Mouse (Mus musculus): ENCODE measurements around the gene Pxylp1. TPM values are rescaled to one million over a fixed set of nuclear protein-coding genes. Genes with fewer than 3 reads are reported as not detected.

Gene Pxylp1
- polyA plus RNA-seq, 1 experiment = 7.5 TPM

DNA sequence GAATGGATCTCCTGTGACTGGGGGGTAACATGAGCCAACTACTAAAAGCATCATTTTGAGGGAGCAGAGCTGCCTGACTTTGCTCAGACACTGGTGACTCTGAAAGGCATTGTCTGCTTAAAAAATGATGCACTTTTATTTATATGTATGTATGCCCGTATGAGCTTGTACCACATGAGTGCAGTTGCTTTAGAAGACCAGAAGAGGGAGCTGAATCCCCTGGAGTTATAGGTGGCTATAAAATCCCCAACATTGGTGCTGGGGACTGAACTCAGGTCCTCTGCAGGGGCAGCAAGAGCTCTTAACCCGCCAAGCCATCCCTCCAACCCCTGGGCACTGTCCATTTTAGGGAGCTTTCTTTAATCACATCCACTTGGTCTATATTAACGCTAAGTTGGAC, 21.5 kb upstream of the Pxylp1 start:
- no peaks in the 10 kb centered on the region for H3K36me3 ChIP-seq (ENCODE audit: control insufficient read depth, insufficient read depth)
- no peak overlapping the region for H3ac ChIP-seq (ENCODE audit: control insufficient read depth, insufficient read length, low read depth)
- TF ChIP-seq MYOG (IDR thresholded peaks at IDR 0.05; ENCODE audit: control insufficient read depth, extremely low read depth, insufficient read length) = no peak
- no peak for TF ChIP-seq MAX (IDR thresholded peaks at IDR 0.05)
- no peak for TF ChIP-seq CTCF (IDR thresholded peaks at IDR 0.05; ENCODE audit: control insufficient read depth, insufficient read depth, insufficient read length)
- TF ChIP-seq USF1 (IDR thresholded peaks at IDR 0.05; ENCODE audit: low read depth) = no peak
- no peak for TF ChIP-seq FOSL1 (IDR thresholded peaks at IDR 0.05; ENCODE audit: insufficient read depth, low read length, poor library complexity, severe bottlenecking)
- no peak for TF ChIP-seq CEBPB (IDR thresholded peaks at IDR 0.05; ENCODE audit: low read depth)
- TF ChIP-seq MYOD1 (IDR thresholded peaks at IDR 0.05; ENCODE audit: control insufficient read depth, insufficient read length, low read depth) = no peak
- no peaks in the 10 kb centered on the region for H3K79me2 ChIP-seq (ENCODE audit: control insufficient read depth, insufficient read depth)
- H3K79me3 ChIP-seq (ENCODE audit: low read depth) = no peaks in the 10 kb centered on the region
- no peak overlapping the region for H3K4me3 ChIP-seq (ENCODE audit: insufficient read depth, poor library complexity, severe bottlenecking)
- peaks cover 16% of the 10 kb centered on the region for H3K27me3 ChIP-seq (ENCODE audit: control insufficient read depth, insufficient read depth, insufficient read length)

- no peaks in the 10 kb centered on the region for H3K36me3 ChIP-seq (ENCODE audit: control insufficient read depth, insufficient read depth)
- H3K79me2 ChIP-seq (ENCODE audit: control insufficient read depth, insufficient read depth) = no peaks in the 10 kb centered on the region
- H3K4me3 ChIP-seq (ENCODE audit: insufficient read depth, poor library complexity, severe bottlenecking) = no peak overlapping the region
- H3K27me3 ChIP-seq (ENCODE audit: control insufficient read depth, insufficient read depth, insufficient read length) = peaks cover 28% of the 10 kb centered on the region
- H3ac ChIP-seq (ENCODE audit: control insufficient read depth, insufficient read length, low read depth) = no peak overlapping the region
- TF ChIP-seq MAX (IDR thresholded peaks at IDR 0.05) = no peak
- no peak for TF ChIP-seq CEBPB (IDR thresholded peaks at IDR 0.05; ENCODE audit: low read depth)
- TF ChIP-seq CTCF (IDR thresholded peaks at IDR 0.05; ENCODE audit: control insufficient read depth, insufficient read depth, insufficient read length) = no peak
- TF ChIP-seq MYOG (IDR thresholded peaks at IDR 0.05; ENCODE audit: control insufficient read depth, extremely low read depth, insufficient read length) = no peak
- no peak for TF ChIP-seq MYOD1 (IDR thresholded peaks at IDR 0.05; ENCODE audit: control insufficient read depth, insufficient read length, low read depth)
- TF ChIP-seq FOSL1 (IDR thresholded peaks at IDR 0.05; ENCODE audit: insufficient read depth, low read length, poor library complexity, severe bottlenecking) = no peak
- TF ChIP-seq USF1 (IDR thresholded peaks at IDR 0.05; ENCODE audit: low read depth) = no peak
- H3K79me3 ChIP-seq (ENCODE audit: low read depth) = no peaks in the 10 kb centered on the region
Observed at GRCm38 (mm10) chr9:96909503-96909902, 17.0 kb upstream of the Pxylp1 start.

DNA sequence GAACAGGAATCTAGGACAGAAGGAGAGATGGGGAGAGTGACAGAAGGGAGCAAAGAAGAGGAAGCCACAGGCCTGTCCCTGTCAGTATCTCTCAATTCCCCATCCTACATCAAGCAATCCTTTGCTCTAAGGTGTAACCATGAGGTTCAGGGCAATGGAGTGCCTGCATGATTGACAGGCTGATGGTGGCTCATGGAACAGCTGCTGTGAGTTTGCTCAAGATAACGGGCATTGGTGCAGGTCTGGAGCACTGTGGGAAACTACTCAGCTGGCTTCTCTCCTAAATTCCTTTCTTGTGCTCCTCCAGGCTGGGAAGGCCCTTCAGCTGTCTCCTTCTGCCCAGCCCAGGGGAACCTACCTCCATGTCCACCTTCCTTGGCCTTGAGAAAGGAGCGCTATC, 16.3 kb upstream of the Pxylp1 start:
- TF ChIP-seq CEBPB (IDR thresholded peaks at IDR 0.05; ENCODE audit: low read depth) (no peak), MYOD1 (IDR thresholded peaks at IDR 0.05; ENCODE audit: control insufficient read depth, insufficient read length, low read depth) (no peak), MAX (IDR thresholded peaks at IDR 0.05) (no peak), CTCF (IDR thresholded peaks at IDR 0.05; ENCODE audit: control insufficient read depth, insufficient read depth, insufficient read length) (no peak), MYOG (IDR thresholded peaks at IDR 0.05; ENCODE audit: control insufficient read depth, extremely low read depth, insufficient read length) (no peak), USF1 (IDR thresholded peaks at IDR 0.05; ENCODE audit: low read depth) (no peak), FOSL1 (IDR thresholded peaks at IDR 0.05; ENCODE audit: insufficient read depth, low read length, poor library complexity, severe bottlenecking) (no peak)
- Histone ChIP-seq H3ac (ENCODE audit: control insufficient read depth, insufficient read length, low read depth) (no peak overlapping the region), H3K79me3 (ENCODE audit: low read depth) (no peaks in the 10 kb centered on the region), H3K27me3 (ENCODE audit: control insufficient read depth, insufficient read depth, insufficient read length) (peaks cover 28% of the 10 kb centered on the region), H3K36me3 (ENCODE audit: control insufficient read depth, insufficient read depth) (no peaks in the 10 kb centered on the region), H3K4me3 (ENCODE audit: insufficient read depth, poor library complexity, severe bottlenecking) (no peak overlapping the region), H3K79me2 (ENCODE audit: control insufficient read depth, insufficient read depth) (no peaks in the 10 kb centered on the region)

- Histone ChIP-seq H3ac (ENCODE audit: control insufficient read depth, insufficient read length, low read depth) (no peak overlapping the region), H3K79me3 (ENCODE audit: low read depth) (no peaks in the 10 kb centered on the region), H3K4me3 (ENCODE audit: insufficient read depth, poor library complexity, severe bottlenecking) (no peak overlapping the region), H3K36me3 (ENCODE audit: control insufficient read depth, insufficient read depth) (no peaks in the 10 kb centered on the region), H3K79me2 (ENCODE audit: control insufficient read depth, insufficient read depth) (no peaks in the 10 kb centered on the region), H3K27me3 (ENCODE audit: control insufficient read depth, insufficient read depth, insufficient read length) (peaks cover 19% of the 10 kb centered on the region)
- TF ChIP-seq MAX (IDR thresholded peaks at IDR 0.05) (no peak), MYOG (IDR thresholded peaks at IDR 0.05; ENCODE audit: control insufficient read depth, extremely low read depth, insufficient read length) (no peak), USF1 (IDR thresholded peaks at IDR 0.05; ENCODE audit: low read depth) (no peak), CTCF (IDR thresholded peaks at IDR 0.05; ENCODE audit: control insufficient read depth, insufficient read depth, insufficient read length) (no peak), CEBPB (IDR thresholded peaks at IDR 0.05; ENCODE audit: low read depth) (no peak), MYOD1 (IDR thresholded peaks at IDR 0.05; ENCODE audit: control insufficient read depth, insufficient read length, low read depth) (no peak), FOSL1 (IDR thresholded peaks at IDR 0.05; ENCODE audit: insufficient read depth, low read length, poor library complexity, severe bottlenecking) (no peak)
Observed at GRCm38 (mm10) chr9:96904360-96905355, 12.2 kb upstream of the Pxylp1 start.

DNA sequence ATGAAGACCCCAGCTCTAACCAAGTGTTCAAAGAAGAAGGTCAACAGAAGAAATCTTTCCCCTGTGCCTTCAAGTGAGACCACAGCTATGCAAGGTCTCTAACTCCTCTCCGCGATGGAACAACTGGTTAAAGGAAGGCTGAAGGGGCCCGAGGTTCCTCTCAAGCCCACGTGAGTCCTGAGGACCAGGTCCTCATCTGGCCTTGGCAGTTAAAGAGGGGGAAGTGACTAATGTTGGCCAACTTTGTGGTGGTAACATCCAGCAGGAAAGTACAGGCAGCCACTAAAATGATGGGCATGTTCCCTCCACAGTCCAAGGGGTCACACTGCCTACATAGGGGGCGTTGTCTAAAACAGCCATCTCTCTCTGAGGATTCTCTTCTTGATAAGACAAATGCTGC, 7.2 kb upstream of the Pxylp1 start:
- H3K36me3 ChIP-seq (ENCODE audit: control insufficient read depth, insufficient read depth) = no peaks in the 10 kb centered on the region
- H3ac ChIP-seq (ENCODE audit: control insufficient read depth, insufficient read length, low read depth) = no peak overlapping the region
- no peak overlapping the region for H3K4me3 ChIP-seq (ENCODE audit: insufficient read depth, poor library complexity, severe bottlenecking)
- no peaks in the 10 kb centered on the region for H3K79me2 ChIP-seq (ENCODE audit: control insufficient read depth, insufficient read depth)
- TF ChIP-seq CTCF (IDR thresholded peaks at IDR 0.05; ENCODE audit: control insufficient read depth, insufficient read depth, insufficient read length) (no peak), CEBPB (IDR thresholded peaks at IDR 0.05; ENCODE audit: low read depth) (no peak), MAX (IDR thresholded peaks at IDR 0.05) (no peak), MYOD1 (IDR thresholded peaks at IDR 0.05; ENCODE audit: control insufficient read depth, insufficient read length, low read depth) (no peak), USF1 (IDR thresholded peaks at IDR 0.05; ENCODE audit: low read depth) (no peak), MYOG (IDR thresholded peaks at IDR 0.05; ENCODE audit: control insufficient read depth, extremely low read depth, insufficient read length) (no peak), FOSL1 (IDR thresholded peaks at IDR 0.05; ENCODE audit: insufficient read depth, low read length, poor library complexity, severe bottlenecking) (no peak)
- no peaks in the 10 kb centered on the region for H3K27me3 ChIP-seq (ENCODE audit: control insufficient read depth, insufficient read depth, insufficient read length)
- no peaks in the 10 kb centered on the region for H3K79me3 ChIP-seq (ENCODE audit: low read depth)

Measured in C2C12 (cell line).